Mouse (Mus musculus) lung, embryonic 15.5 days (tissue): ENCODE measurements around the gene Coro2b. TPM values are rescaled to one million over a fixed set of nuclear protein-coding genes. Genes with fewer than 3 reads are reported as not detected.

ENCODE experiments used
- ATAC-seq: fragments of 200-750 bp; cut with Nextera tagmentation; 2 replicates; pipeline ENCODE4 v1.8.0; 2017; ENCODE audit warnings: moderate number of reproducible peaks, borderline replicate concordance; ENCODE audit not compliant: low FRiP score, low TSS enrichment; ENCODE audit errors: extremely low read depth
- H3K27ac ChIP-seq: fragments of 300-500 bp; sonication (generic); 2 replicates; pipeline ENCODE4 v1.5.1; 2015; ENCODE audit warnings: moderate library complexity, mild to moderate bottlenecking, inconsistent platforms
- H3K27me3 ChIP-seq: fragments of 300-500 bp; sonication (generic); 2 replicates; pipeline ENCODE4 v1.6.1; 2015; ENCODE audit warnings: inconsistent platforms
- H3K36me3 ChIP-seq: fragments of 300-500 bp; sonication (generic); 2 replicates; pipeline ENCODE4 v1.6.1; 2015; ENCODE audit warnings: inconsistent platforms
- H3K4me1 ChIP-seq: fragments of 300-500 bp; sonication (generic); 2 replicates; pipeline ENCODE4 v1.6.1; 2015; ENCODE audit warnings: inconsistent platforms
- H3K4me2 ChIP-seq: fragments of 300-500 bp; sonication (generic); 2 replicates; pipeline ENCODE4 v1.6.1; 2015; ENCODE audit warnings: inconsistent platforms, mild to moderate bottlenecking, moderate library complexity
- H3K4me3 ChIP-seq: fragments of 300-500 bp; sonication (generic); 2 replicates; pipeline ENCODE4 v1.5.1; 2015; ENCODE audit warnings: mild to moderate bottlenecking, inconsistent platforms
- H3K9ac ChIP-seq: fragments of 300-500 bp; sonication (generic); 2 replicates; pipeline ENCODE4 v1.6.1; 2015; ENCODE audit warnings: inconsistent platforms
- H3K9me3 ChIP-seq: fragments of 300-500 bp; sonication (generic); 2 replicates; pipeline ENCODE4 v1.6.1; 2016; ENCODE audit warnings: inconsistent platforms
- WGBS: fragments of 180-500 bp; shearing (Covaris S2); methylation state at CpG from one replicate; pipeline ENCODE4 v1.1.7; 2015; 5-methylcytosine and 5-hydroxymethylcytosine counted together
- polyA plus RNA-seq: library from polyadenylated mRNA; unstranded; fragments of >200 nt; fragmentation: Nextera tagmentation; extraction: Ambion mirVana; gene quantifications from 2 replicates; pipeline ENCODE4 v1.2.1, GENCODE M21; 2015

The Coro2b gene
- polyA plus RNA-seq, 1 experiment from 2014 or later, result 22.8 TPM

DNA sequence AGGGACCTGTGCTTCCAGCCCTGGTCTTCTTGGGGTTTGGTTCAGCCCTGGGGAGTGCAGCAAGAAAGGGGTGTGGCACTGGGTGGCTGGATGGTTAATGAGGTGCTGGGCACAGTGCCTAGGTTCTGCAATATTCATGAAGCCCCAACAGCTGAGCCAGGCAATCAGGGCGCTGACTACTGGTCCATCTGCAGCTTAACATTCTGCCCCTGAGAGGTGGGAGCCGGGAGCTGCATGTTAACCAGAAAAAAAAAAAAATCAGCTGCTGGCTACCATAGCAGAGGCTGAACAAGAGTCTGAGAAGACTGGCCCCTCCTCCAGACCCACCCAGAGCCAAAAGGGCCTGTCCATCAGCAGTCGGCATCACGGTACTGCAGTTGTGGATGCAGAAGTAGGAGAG is 52.7 kb downstream of the Coro2b start:
- Histone ChIP-seq H3K4me3 (no peak overlapping the region), H3K9ac (no peak overlapping the region), H3K36me3 (no peaks in the 10 kb centered on the region), H3K4me2 (no peak overlapping the region), H3K4me1 (peaks cover 12% of the 10 kb centered on the region; the same call in 1 of the 2 replicates), H3K27ac (no peak overlapping the region), H3K27me3 (no peaks in the 10 kb centered on the region), H3K9me3 (no peaks in the 10 kb centered on the region)
- no peak for ATAC-seq
- 40% methylated on average over 4 of the region's 4 CpGs for WGBS

DNA sequence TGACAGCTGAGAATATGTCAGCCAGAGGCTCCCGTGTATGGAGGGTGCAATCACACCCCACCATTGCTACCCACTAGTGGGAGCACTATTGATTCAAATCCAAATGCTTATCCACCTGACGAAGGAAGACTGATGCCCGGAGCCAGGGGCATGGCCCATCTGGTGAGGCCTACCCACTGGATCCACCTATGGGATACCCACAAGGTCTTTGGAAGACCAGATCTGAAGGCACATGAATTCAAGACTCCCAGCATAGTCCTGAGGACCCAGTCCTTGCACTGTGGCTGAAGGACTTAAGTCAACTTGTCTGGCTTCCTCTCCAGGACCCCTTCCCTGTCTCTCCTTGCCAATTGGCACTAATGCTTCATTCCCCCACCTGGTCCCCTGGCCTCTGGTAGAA is 54.1 kb downstream of the Coro2b start:
- ATAC-seq, result no peak
- Histone ChIP-seq H3K4me3 (no peak overlapping the region), H3K4me2 (no peak overlapping the region), H3K27ac (no peak overlapping the region), H3K4me1 (peaks cover 8% of the 10 kb centered on the region), H3K9me3 (no peaks in the 10 kb centered on the region), H3K9ac (no peak overlapping the region), H3K36me3 (no peaks in the 10 kb centered on the region), H3K27me3 (no peaks in the 10 kb centered on the region)
- WGBS, result 87% methylated on average over 3 of the region's 3 CpGs

- Histone ChIP-seq H3K4me2 (no peak overlapping the region), H3K4me1 (peaks cover 12% of the 10 kb centered on the region), H3K9me3 (no peaks in the 10 kb centered on the region), H3K9ac (no peak overlapping the region), H3K27me3 (no peaks in the 10 kb centered on the region), H3K4me3 (no peak overlapping the region), H3K36me3 (no peaks in the 10 kb centered on the region), H3K27ac (no peak overlapping the region)
- WGBS, result 62% methylated on average over 6 of the region's 6 CpGs
- ATAC-seq, result no peak
Observed at GRCm38 (mm10) chr9:62480898-62481642, 55.8 kb downstream of the Coro2b start.

DNA sequence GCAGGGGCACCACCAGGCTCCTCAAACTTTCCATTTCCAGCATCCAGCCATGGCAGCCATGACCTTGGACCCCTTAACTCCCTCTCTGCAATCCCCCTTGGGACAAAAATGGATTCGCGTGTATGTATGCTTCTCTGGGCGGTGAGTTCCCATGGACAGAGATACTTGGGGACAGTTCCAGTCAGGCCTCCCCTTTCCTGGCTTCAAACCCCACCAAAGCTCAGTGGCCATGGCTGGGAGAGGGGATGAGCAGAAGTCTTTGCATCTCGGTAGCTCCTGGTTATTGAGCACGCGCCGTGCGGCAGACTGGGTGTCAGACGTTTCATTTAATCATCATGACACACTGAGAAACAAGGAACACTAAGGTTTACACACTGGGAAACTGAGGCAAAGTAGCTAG is 56.7 kb downstream of the Coro2b start:
- H3K4me1 ChIP-seq, result peaks cover 12% of the 10 kb centered on the region
- no peaks in the 10 kb centered on the region for H3K36me3 ChIP-seq
- no peak overlapping the region for H3K9ac ChIP-seq
- no peaks in the 10 kb centered on the region for H3K27me3 ChIP-seq
- no peak overlapping the region for H3K4me3 ChIP-seq
- 86% methylated on average over 9 of the region's 9 CpGs for WGBS
- no peak for ATAC-seq
- no peaks in the 10 kb centered on the region for H3K9me3 ChIP-seq
- H3K4me2 ChIP-seq, result no peak overlapping the region
- no peak overlapping the region for H3K27ac ChIP-seq

- no peak overlapping the region for H3K4me3 ChIP-seq
- H3K9me3 ChIP-seq, result no peaks in the 10 kb centered on the region
- peak overlapping the region; percentile 81 for H3K27ac ChIP-seq
- no peak overlapping the region for H3K9ac ChIP-seq
- H3K4me2 ChIP-seq, result peak overlapping the region; percentile 18; the same call in 1 of the 2 replicates
- 18% methylated on average over 11 of the region's 11 CpGs for WGBS
- H3K36me3 ChIP-seq, result no peaks in the 10 kb centered on the region
- peaks cover 20% of the 10 kb centered on the region for H3K4me1 ChIP-seq
- ATAC-seq, result peak; percentile 95
- no peaks in the 10 kb centered on the region for H3K27me3 ChIP-seq
Observed at GRCm38 (mm10) chr9:62476782-62477487, 59.9 kb downstream of the Coro2b start.

GRCm38 (mm10) chr9:62474206-62474605 is 62.6 kb downstream of the Coro2b start:
- H3K4me3 ChIP-seq, result no peak overlapping the region
- H3K27ac ChIP-seq, result no peak overlapping the region
- no peak overlapping the region for H3K4me2 ChIP-seq
- no peak overlapping the region for H3K9ac ChIP-seq
- no peaks in the 10 kb centered on the region for H3K36me3 ChIP-seq
- H3K4me1 ChIP-seq, result peaks cover 23% of the 10 kb centered on the region
- ATAC-seq, result no peak
- no peaks in the 10 kb centered on the region for H3K27me3 ChIP-seq
- WGBS, result 68% methylated on average over 2 of the region's 2 CpGs
- H3K9me3 ChIP-seq, result no peaks in the 10 kb centered on the region

DNA sequence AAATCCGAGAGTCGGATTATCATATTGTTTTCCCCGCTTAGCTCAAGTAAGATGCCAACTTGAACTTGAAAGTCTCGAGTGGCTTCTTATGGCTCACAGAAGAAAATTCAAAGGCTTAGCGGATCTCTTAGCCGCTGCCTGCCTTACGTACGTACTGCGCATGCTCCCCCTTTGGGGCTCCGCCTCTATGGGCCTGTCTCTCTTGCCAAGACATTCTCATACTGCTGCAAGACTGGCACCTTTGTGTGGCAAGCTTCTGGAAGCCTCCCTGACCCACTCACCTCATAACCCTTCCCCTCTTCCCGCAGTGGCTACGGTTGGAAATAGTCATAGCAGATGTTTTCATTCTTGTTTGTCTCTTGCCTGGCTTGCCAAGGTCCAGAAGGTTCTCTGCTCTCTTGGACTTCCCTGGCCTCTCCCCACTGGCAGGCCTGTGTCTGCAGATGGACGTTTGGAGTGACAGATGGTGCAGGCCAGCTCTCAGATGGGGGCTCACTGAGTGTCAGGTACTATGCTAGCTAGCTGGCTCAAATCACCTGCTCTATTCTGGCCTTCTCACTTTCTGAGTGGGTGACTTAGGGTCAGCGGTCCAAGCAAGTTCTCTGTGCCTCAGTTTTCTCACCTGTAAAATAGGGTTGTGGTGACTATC is 65.2 kb downstream of the Coro2b start:
- no peak for ATAC-seq
- Histone ChIP-seq H3K9me3 (no peaks in the 10 kb centered on the region), H3K4me2 (no peak overlapping the region), H3K27ac (no peak overlapping the region), H3K4me3 (no peak overlapping the region), H3K27me3 (no peaks in the 10 kb centered on the region), H3K9ac (no peak overlapping the region), H3K4me1 (peaks cover 15% of the 10 kb centered on the region), H3K36me3 (no peaks in the 10 kb centered on the region)
- WGBS, result 80% methylated on average over 14 of the region's 14 CpGs

DNA sequence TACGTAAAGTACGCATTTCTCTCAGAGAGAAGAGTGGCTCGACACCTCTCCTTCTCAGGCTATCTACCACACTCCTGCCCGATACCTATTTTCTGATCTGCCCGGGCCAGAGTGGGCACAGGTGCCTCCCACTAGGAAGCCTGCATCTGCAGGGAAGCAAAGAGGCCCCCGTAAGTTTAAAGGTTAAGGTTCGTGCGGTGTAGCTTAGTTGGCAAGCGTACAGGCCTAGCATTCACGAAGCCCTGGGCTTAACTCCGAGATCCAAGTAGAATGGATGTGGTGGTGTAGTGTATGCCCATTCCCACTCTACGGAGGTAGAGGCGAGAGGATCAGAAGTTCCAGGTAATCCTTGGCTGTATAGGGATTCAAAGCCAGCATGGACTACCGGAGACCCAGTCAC is 65.8 kb downstream of the Coro2b start:
- no peak overlapping the region for H3K4me3 ChIP-seq
- no peak for ATAC-seq
- no peak overlapping the region for H3K27ac ChIP-seq
- H3K4me1 ChIP-seq, result peaks cover 16% of the 10 kb centered on the region
- WGBS, result 88% methylated on average over 14 of the region's 14 CpGs
- no peak overlapping the region for H3K4me2 ChIP-seq
- no peaks in the 10 kb centered on the region for H3K9me3 ChIP-seq
- H3K9ac ChIP-seq, result no peak overlapping the region
- H3K27me3 ChIP-seq, result no peaks in the 10 kb centered on the region
- no peaks in the 10 kb centered on the region for H3K36me3 ChIP-seq

DNA sequence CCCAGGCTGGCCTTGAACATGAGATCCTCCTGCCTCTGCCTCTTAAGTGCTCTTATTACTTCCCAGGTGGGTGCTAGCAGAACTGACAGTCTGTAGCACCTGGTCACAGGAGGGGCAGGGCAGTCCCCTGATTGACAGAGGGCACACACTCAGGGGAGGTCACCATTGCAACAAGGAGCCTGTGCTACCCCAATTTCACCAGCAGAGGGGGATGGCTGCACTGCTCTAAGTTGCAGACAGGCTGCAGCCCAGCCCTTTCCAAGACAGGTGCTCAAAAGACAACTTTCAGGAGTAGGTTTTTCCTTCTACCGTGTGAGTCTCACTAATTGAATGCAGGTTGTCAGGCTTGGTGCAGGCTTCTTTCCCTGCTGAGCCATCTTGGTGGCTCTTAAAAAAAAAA is 66.4 kb downstream of the Coro2b start:
- Histone ChIP-seq H3K27ac (no peak overlapping the region), H3K27me3 (no peaks in the 10 kb centered on the region), H3K4me3 (no peak overlapping the region), H3K4me2 (no peak overlapping the region), H3K9ac (no peak overlapping the region), H3K36me3 (no peaks in the 10 kb centered on the region), H3K4me1 (peaks cover 16% of the 10 kb centered on the region), H3K9me3 (no peaks in the 10 kb centered on the region)
- 27% methylated on average over 1 of the region's 1 CpGs for WGBS
- ATAC-seq, result no peak

DNA sequence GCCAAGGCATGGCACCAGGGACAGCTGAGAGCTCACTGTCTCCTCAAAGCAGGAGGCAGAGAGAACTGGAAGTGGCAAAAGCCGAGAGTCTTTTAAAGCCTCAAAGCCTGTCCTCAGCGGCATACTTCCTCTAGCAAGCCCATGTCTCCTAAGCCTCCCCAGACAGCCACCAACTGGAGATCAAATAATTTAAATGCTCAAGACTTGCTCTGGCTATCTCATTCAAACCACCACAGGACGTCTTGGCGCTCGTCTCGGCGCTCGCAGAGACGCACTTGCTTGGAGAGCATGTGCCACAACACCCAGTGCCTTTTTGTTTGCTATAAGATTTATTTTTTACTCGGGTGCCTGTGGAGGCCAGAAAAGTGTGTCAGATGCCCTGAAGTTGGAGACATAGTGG is 67.1 kb downstream of the Coro2b start:
- Histone ChIP-seq H3K27me3 (no peaks in the 10 kb centered on the region), H3K27ac (no peak overlapping the region), H3K9me3 (no peaks in the 10 kb centered on the region), H3K4me2 (no peak overlapping the region), H3K36me3 (no peaks in the 10 kb centered on the region), H3K4me3 (no peak overlapping the region), H3K9ac (no peak overlapping the region), H3K4me1 (peaks cover 16% of the 10 kb centered on the region)
- WGBS, result 74% methylated on average over 10 of the region's 10 CpGs
- no peak for ATAC-seq

DNA sequence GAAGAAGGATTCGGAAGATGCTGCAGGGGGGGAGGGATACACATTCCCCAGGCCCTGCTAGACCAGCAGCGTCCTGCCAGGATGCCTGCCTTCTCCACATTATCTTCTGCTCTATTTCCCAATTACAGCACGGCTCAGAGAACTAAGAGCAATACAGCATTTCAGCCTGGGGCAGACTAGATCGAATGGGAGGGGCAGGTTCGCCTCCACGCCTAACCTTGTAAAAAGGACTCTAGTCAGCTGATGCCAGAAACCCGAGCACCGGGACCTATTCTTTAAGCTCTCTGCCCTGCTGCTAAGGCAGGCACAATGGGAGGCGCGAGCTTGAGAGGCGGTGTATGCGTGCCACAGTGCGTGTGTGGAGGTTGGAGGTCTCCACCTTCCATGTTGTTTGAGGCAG is 67.7 kb downstream of the Coro2b start:
- H3K27ac ChIP-seq, result no peak overlapping the region
- H3K4me1 ChIP-seq, result peaks cover 11% of the 10 kb centered on the region
- no peak overlapping the region for H3K9ac ChIP-seq
- no peaks in the 10 kb centered on the region for H3K9me3 ChIP-seq
- H3K36me3 ChIP-seq, result no peaks in the 10 kb centered on the region
- H3K4me2 ChIP-seq, result no peak overlapping the region
- WGBS, result 71% methylated on average over 13 of the region's 13 CpGs
- no peak for ATAC-seq
- no peak overlapping the region for H3K4me3 ChIP-seq
- no peaks in the 10 kb centered on the region for H3K27me3 ChIP-seq

- H3K4me3 ChIP-seq, result no peak overlapping the region
- H3K9me3 ChIP-seq, result no peaks in the 10 kb centered on the region
- H3K27me3 ChIP-seq, result no peaks in the 10 kb centered on the region
- H3K4me1 ChIP-seq, result peaks cover 8% of the 10 kb centered on the region
- no peak overlapping the region for H3K4me2 ChIP-seq
- H3K27ac ChIP-seq, result no peak overlapping the region
- no peaks in the 10 kb centered on the region for H3K36me3 ChIP-seq
- no peak for ATAC-seq
- H3K9ac ChIP-seq, result no peak overlapping the region
- 78% methylated on average over 1 of the region's 1 CpGs for WGBS
Observed at GRCm38 (mm10) chr9:62467413-62467784, 69.4 kb downstream of the Coro2b start.
